Mouse (Mus musculus): ENCODE data around the gene Slc45a3. TPM values are rescaled to one million over a fixed set of nuclear protein-coding genes. Genes with fewer than 3 reads are reported as not detected.

The Slc45a3 gene
- polyA plus RNA-seq, 1 experiment, result 0.74 TPM

DNA sequence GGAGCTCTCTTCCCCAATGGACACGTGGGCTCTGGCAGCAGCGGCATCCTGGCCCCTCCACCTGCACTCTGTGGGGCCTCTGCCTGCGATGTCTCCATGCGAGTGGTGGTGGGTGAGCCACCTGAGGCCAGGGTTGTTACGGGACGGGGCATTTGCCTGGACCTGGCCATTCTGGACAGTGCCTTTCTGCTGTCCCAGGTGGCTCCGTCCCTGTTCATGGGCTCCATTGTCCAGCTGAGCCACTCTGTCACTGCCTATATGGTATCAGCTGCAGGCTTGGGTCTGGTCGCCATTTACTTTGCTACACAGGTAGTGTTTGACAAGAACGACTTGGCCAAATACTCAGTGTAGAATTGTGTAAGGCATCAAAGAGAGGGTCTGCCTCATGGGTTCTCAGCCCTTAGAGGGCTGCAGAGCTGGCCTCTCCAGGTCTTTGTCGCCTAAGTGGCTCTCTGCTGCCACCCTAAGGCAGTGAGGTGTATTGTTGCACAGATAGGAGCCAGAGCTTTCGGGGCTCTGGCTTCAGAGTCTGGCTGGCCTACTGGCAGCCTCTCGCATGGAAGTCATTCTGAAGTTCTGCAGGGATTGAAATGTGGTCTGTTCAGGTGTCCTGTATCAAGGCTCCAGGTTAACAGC is 18.7 kb downstream of the Slc45a3 start:
- H3ac ChIP-seq (ENCODE audit: control insufficient read depth, insufficient read length), result no peak overlapping the region
- TF ChIP-seq MYOD1 (IDR thresholded peaks at IDR 0.05; ENCODE audit: control insufficient read depth in 1 of 3, insufficient read length in 2 of 3, low read depth in 2 of 3) (no peak), CEBPB (IDR thresholded peaks at IDR 0.05; ENCODE audit: insufficient read depth, poor library complexity, severe bottlenecking) (no peak), MYOG (IDR thresholded peaks at IDR 0.05; ENCODE audit: control insufficient read depth in 1 of 3, insufficient read depth in 1 of 3, insufficient read length in 2 of 3, low read depth in 2 of 3) (no peak), SRF (IDR thresholded peaks at IDR 0.05; ENCODE audit: control insufficient read depth, insufficient read length, low read depth) (no peak), MAX (IDR thresholded peaks at IDR 0.05; ENCODE audit: low read depth) (no peak), POLR2AphosphoS2 (IDR thresholded peaks at IDR 0.05; ENCODE audit: insufficient read length, low read depth) (no peak), TCF12 (IDR thresholded peaks at IDR 0.05; ENCODE audit: insufficient read depth, poor library complexity, severe bottlenecking) (no peak), USF1 (IDR thresholded peaks at IDR 0.05; ENCODE audit: low read depth) (no peak), REST (IDR thresholded peaks at IDR 0.05; ENCODE audit: insufficient read depth, insufficient read length) (no peak), POLR2A (IDR thresholded peaks at IDR 0.05; ENCODE audit: insufficient read length, low read depth) (no peak), E2F4 (IDR thresholded peaks at IDR 0.05; ENCODE audit: insufficient read depth) (no peak)
- H3K4me2 ChIP-seq (ENCODE audit: low read depth), result no peak overlapping the region
- no peak overlapping the region for H3K4me3 ChIP-seq
- H3K36me3 ChIP-seq (ENCODE audit: control insufficient read depth, insufficient read depth), result no peaks in the 10 kb centered on the region
- H3K79me2 ChIP-seq (ENCODE audit: control insufficient read depth, insufficient read depth), result no peaks in the 10 kb centered on the region
- peaks cover 25% of the 10 kb centered on the region for H3K27me3 ChIP-seq (ENCODE audit: control insufficient read depth, insufficient read depth, insufficient read length)

DNA sequence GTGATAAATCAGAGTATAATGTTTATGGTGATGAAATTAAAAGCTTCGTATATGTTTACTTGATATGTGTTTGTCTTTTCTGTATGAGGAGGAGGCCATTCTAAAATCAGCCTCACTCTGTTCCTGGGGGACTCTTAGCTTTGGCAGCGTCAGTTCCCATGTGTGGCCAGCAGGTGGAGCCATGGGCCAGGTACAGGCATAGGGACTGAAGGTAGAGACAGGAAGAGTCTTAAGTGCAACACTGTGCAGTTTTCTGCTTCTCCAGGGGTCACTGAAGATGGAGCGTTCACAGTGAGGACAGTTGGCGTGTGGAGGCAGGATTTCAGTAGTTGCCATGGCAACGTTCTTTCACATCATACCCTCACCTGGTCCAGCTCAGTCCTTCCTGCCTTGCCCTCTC is 20.1 kb downstream of the Slc45a3 start:
- Histone ChIP-seq H3K27me3 (ENCODE audit: control insufficient read depth, insufficient read depth, insufficient read length) (peaks cover 11% of the 10 kb centered on the region), H3ac (ENCODE audit: control insufficient read depth, insufficient read length) (no peak overlapping the region), H3K36me3 (ENCODE audit: control insufficient read depth, insufficient read depth) (no peaks in the 10 kb centered on the region), H3K4me3 (no peak overlapping the region), H3K4me2 (ENCODE audit: low read depth) (no peak overlapping the region), H3K79me2 (ENCODE audit: control insufficient read depth, insufficient read depth) (no peaks in the 10 kb centered on the region)
- no peak for TF ChIP-seq CEBPB (IDR thresholded peaks at IDR 0.05; ENCODE audit: insufficient read depth, poor library complexity, severe bottlenecking)

- H3K4me3 ChIP-seq, result no peak overlapping the region
- H3K4me2 ChIP-seq (ENCODE audit: low read depth), result no peak overlapping the region
These were observed 21.0 kb downstream of the Slc45a3 start for GRCm38 (mm10) chr1:131983806-131984205.

DNA sequence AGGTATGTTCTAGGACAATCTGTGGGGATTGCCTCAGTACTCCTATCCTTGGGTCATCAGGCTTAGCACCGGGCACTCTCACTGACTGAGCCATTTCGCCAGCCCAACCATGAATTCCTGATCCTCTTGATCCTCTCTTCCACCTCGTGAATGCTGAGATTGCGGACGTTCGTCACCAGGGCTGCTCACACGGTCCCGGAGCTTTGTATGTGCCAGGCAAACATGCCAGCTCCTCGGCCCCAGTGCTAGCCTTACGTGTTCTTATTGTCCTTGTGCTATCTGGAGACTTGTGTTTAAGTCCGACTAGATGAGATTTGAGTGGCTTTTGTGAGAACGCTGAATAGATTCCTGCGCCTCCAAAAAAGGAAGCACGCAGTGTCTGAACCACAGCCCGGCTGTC is 24.7 kb downstream of the Slc45a3 start:
- Histone ChIP-seq H3K36me3 (ENCODE audit: control insufficient read depth, insufficient read depth) (no peaks in the 10 kb centered on the region), H3K4me2 (ENCODE audit: low read depth) (no peak overlapping the region), H3K79me2 (ENCODE audit: control insufficient read depth, insufficient read depth) (no peaks in the 10 kb centered on the region), H3K4me3 (no peak overlapping the region), H3K27me3 (ENCODE audit: control insufficient read depth, insufficient read depth, insufficient read length) (no peaks in the 10 kb centered on the region), H3ac (ENCODE audit: control insufficient read depth, insufficient read length) (no peak overlapping the region)
- no peak for TF ChIP-seq POLR2A (IDR thresholded peaks at IDR 0.05; ENCODE audit: insufficient read length, low read depth)
- TF ChIP-seq SRF (IDR thresholded peaks at IDR 0.05; ENCODE audit: control insufficient read depth, insufficient read length, low read depth), result no peak
- no peak for TF ChIP-seq REST (IDR thresholded peaks at IDR 0.05; ENCODE audit: insufficient read depth, insufficient read length)
- no peak for TF ChIP-seq MYOG (IDR thresholded peaks at IDR 0.05; ENCODE audit: control insufficient read depth in 1 of 3, insufficient read depth in 1 of 3, insufficient read length in 2 of 3, low read depth in 2 of 3)

More at GRCm38 (mm10) chr1:131983806-131984205, 21.0 kb downstream of the Slc45a3 start:
- H3ac ChIP-seq (ENCODE audit: control insufficient read depth, insufficient read length), result no peak overlapping the region
- no peaks in the 10 kb centered on the region for H3K79me2 ChIP-seq (ENCODE audit: control insufficient read depth, insufficient read depth)
- TF ChIP-seq USF1 (IDR thresholded peaks at IDR 0.05; ENCODE audit: low read depth) (no peak), POLR2AphosphoS2 (IDR thresholded peaks at IDR 0.05; ENCODE audit: insufficient read length, low read depth) (no peak), E2F4 (IDR thresholded peaks at IDR 0.05; ENCODE audit: insufficient read depth) (no peak), POLR2A (IDR thresholded peaks at IDR 0.05; ENCODE audit: insufficient read length, low read depth) (no peak), TCF3 (IDR thresholded peaks at IDR 0.05; ENCODE audit: insufficient read length, low read depth) (no peak), REST (IDR thresholded peaks at IDR 0.05; ENCODE audit: insufficient read depth, insufficient read length) (no peak), SRF (IDR thresholded peaks at IDR 0.05; ENCODE audit: control insufficient read depth, insufficient read length, low read depth) (no peak), MYOD1 (IDR thresholded peaks at IDR 0.05; ENCODE audit: control insufficient read depth in 1 of 3, insufficient read length in 2 of 3, low read depth in 2 of 3) (no peak), MAX (IDR thresholded peaks at IDR 0.05; ENCODE audit: low read depth) (no peak), CEBPB (IDR thresholded peaks at IDR 0.05; ENCODE audit: insufficient read depth, poor library complexity, severe bottlenecking) (no peak), TCF12 (IDR thresholded peaks at IDR 0.05; ENCODE audit: insufficient read depth, poor library complexity, severe bottlenecking) (no peak), MYOG (IDR thresholded peaks at IDR 0.05; ENCODE audit: control insufficient read depth in 1 of 3, insufficient read depth in 1 of 3, insufficient read length in 2 of 3, low read depth in 2 of 3) (no peak)
- H3K36me3 ChIP-seq (ENCODE audit: control insufficient read depth, insufficient read depth), result no peaks in the 10 kb centered on the region
- peaks cover 2% of the 10 kb centered on the region for H3K27me3 ChIP-seq (ENCODE audit: control insufficient read depth, insufficient read depth, insufficient read length)

GRCm38 (mm10) chr1:131989476-131989875 is 26.7 kb downstream of the Slc45a3 start:
- H3K4me3 ChIP-seq, result no peak overlapping the region
- no peaks in the 10 kb centered on the region for H3K79me2 ChIP-seq (ENCODE audit: control insufficient read depth, insufficient read depth)
- H3K36me3 ChIP-seq (ENCODE audit: control insufficient read depth, insufficient read depth), result no peaks in the 10 kb centered on the region
- TF ChIP-seq SRF (IDR thresholded peaks at IDR 0.05; ENCODE audit: control insufficient read depth, insufficient read length, low read depth), result no peak
- no peak for TF ChIP-seq MAX (IDR thresholded peaks at IDR 0.05; ENCODE audit: low read depth)
- no peak overlapping the region for H3ac ChIP-seq (ENCODE audit: control insufficient read depth, insufficient read length)
- no peaks in the 10 kb centered on the region for H3K27me3 ChIP-seq (ENCODE audit: control insufficient read depth, insufficient read depth, insufficient read length)
- H3K4me2 ChIP-seq (ENCODE audit: low read depth), result no peak overlapping the region
